Mouse (Mus musculus): Measurements from ENCODE around the gene Pex14. TPM values are rescaled to one million over a fixed set of nuclear protein-coding genes. Genes with fewer than 3 reads are reported as not detected.

Pex14 gene
- polyA plus RNA-seq, 1 experiment from 2014 or later = 29.0 TPM

GRCm38 (mm10) chr4:149097956-149098355 is 1.7 kb downstream of the Pex14 start:
- H3K4me2 ChIP-seq (ENCODE audit: low read depth, low read length) = peak overlapping the region; percentile 4; the same call in 1 of the 2 replicates

GRCm38 (mm10) chr4:149091364-149091763 is 8.3 kb downstream of the Pex14 start:
- H3K9me3 ChIP-seq (replicated peaks; ENCODE audit: control insufficient read depth, low read length) = no peaks in the 10 kb centered on the region
- no peak overlapping the region for H3K4me2 ChIP-seq (ENCODE audit: low read depth, low read length)
- no peaks in the 10 kb centered on the region for H3K27me3 ChIP-seq (ENCODE audit: control insufficient read depth, insufficient read depth, low read length)
- DNase-seq (ENCODE audit: low spot score) = no peak
- no peak for ATAC-seq (replicated peaks; ENCODE audit: insufficient number of reproducible peaks, low FRiP score, low TSS enrichment, low read depth)
- H3K36me3 ChIP-seq (replicated peaks; ENCODE audit: control insufficient read depth, insufficient read depth, low read depth, low read length) = no peaks in the 10 kb centered on the region; the same call in 1 of the 2 replicates
- H3K4me3 ChIP-seq (ENCODE audit: low read depth, low read length) = no peak overlapping the region
- no peak overlapping the region for H3K27ac ChIP-seq (replicated peaks; ENCODE audit: low read depth, low read length)
- H3K4me1 ChIP-seq (ENCODE audit: control insufficient read depth, insufficient read depth, low read length) = no peaks in the 10 kb centered on the region
- WGBS = 88% methylated on average over 8 of the region's 8 CpGs
- H3K9ac ChIP-seq (replicated peaks; ENCODE audit: low read length) = no peak overlapping the region

More at GRCm38 (mm10) chr4:149097956-149098355, 1.7 kb downstream of the Pex14 start:
- Histone ChIP-seq H3K9ac (replicated peaks; ENCODE audit: low read length) (no peak overlapping the region), H3K9me3 (replicated peaks; ENCODE audit: control insufficient read depth, low read length) (no peaks in the 10 kb centered on the region), H3K27me3 (ENCODE audit: control insufficient read depth, insufficient read depth, low read length) (no peaks in the 10 kb centered on the region), H3K27ac (replicated peaks; ENCODE audit: low read depth, low read length) (no peak overlapping the region), H3K4me1 (ENCODE audit: control insufficient read depth, insufficient read depth, low read length) (no peaks in the 10 kb centered on the region), H3K36me3 (replicated peaks; ENCODE audit: control insufficient read depth, insufficient read depth, low read depth, low read length) (no peaks in the 10 kb centered on the region; the same call in 1 of the 2 replicates), H3K4me3 (ENCODE audit: low read depth, low read length) (no peak overlapping the region)
- no peak for DNase-seq (ENCODE audit: low spot score)
- ATAC-seq (replicated peaks; ENCODE audit: insufficient number of reproducible peaks, low FRiP score, low TSS enrichment, low read depth) = no peak
- WGBS = 81% methylated on average over 3 of the region's 3 CpGs

GRCm38 (mm10) chr4:149085381-149085780 is 14.3 kb downstream of the Pex14 start:
- Histone ChIP-seq H3K4me1 (ENCODE audit: control insufficient read depth, insufficient read depth, low read length) (no peaks in the 10 kb centered on the region), H3K4me3 (ENCODE audit: low read depth, low read length) (no peak overlapping the region), H3K4me2 (ENCODE audit: low read depth, low read length) (no peak overlapping the region), H3K36me3 (replicated peaks; ENCODE audit: control insufficient read depth, insufficient read depth, low read depth, low read length) (no peaks in the 10 kb centered on the region), H3K9me3 (replicated peaks; ENCODE audit: control insufficient read depth, low read length) (no peaks in the 10 kb centered on the region), H3K27me3 (ENCODE audit: control insufficient read depth, insufficient read depth, low read length) (no peaks in the 10 kb centered on the region), H3K27ac (replicated peaks; ENCODE audit: low read depth, low read length) (no peak overlapping the region), H3K9ac (replicated peaks; ENCODE audit: low read length) (no peak overlapping the region)
- DNase-seq (ENCODE audit: low spot score) (no peak), ATAC-seq (replicated peaks; ENCODE audit: insufficient number of reproducible peaks, low FRiP score, low TSS enrichment, low read depth) (no peak)
- WGBS = 82% methylated on average over 5 of the region's 5 CpGs

GRCm38 (mm10) chr4:149081528-149081927 is 18.1 kb downstream of the Pex14 start:
- Histone ChIP-seq H3K9me3 (replicated peaks; ENCODE audit: control insufficient read depth, low read length) (no peaks in the 10 kb centered on the region), H3K4me1 (ENCODE audit: control insufficient read depth, insufficient read depth, low read length) (no peaks in the 10 kb centered on the region), H3K4me3 (ENCODE audit: low read depth, low read length) (no peak overlapping the region), H3K4me2 (ENCODE audit: low read depth, low read length) (no peak overlapping the region), H3K27me3 (ENCODE audit: control insufficient read depth, insufficient read depth, low read length) (no peaks in the 10 kb centered on the region), H3K9ac (replicated peaks; ENCODE audit: low read length) (no peak overlapping the region), H3K27ac (replicated peaks; ENCODE audit: low read depth, low read length) (no peak overlapping the region), H3K36me3 (replicated peaks; ENCODE audit: control insufficient read depth, insufficient read depth, low read depth, low read length) (no peaks in the 10 kb centered on the region)
- ATAC-seq (replicated peaks; ENCODE audit: insufficient number of reproducible peaks, low FRiP score, low TSS enrichment, low read depth) (no peak), DNase-seq (ENCODE audit: low spot score) (no peak)
- WGBS = 82% methylated on average over 17 of the region's 17 CpGs

GRCm38 (mm10) chr4:149080111-149080510 is 19.6 kb downstream of the Pex14 start:
- Histone ChIP-seq H3K27me3 (ENCODE audit: control insufficient read depth, insufficient read depth, low read length) (no peaks in the 10 kb centered on the region), H3K36me3 (replicated peaks; ENCODE audit: control insufficient read depth, insufficient read depth, low read depth, low read length) (no peaks in the 10 kb centered on the region), H3K4me1 (ENCODE audit: control insufficient read depth, insufficient read depth, low read length) (no peaks in the 10 kb centered on the region), H3K27ac (replicated peaks; ENCODE audit: low read depth, low read length) (no peak overlapping the region), H3K9me3 (replicated peaks; ENCODE audit: control insufficient read depth, low read length) (no peaks in the 10 kb centered on the region), H3K4me2 (ENCODE audit: low read depth, low read length) (no peak overlapping the region), H3K9ac (replicated peaks; ENCODE audit: low read length) (no peak overlapping the region), H3K4me3 (ENCODE audit: low read depth, low read length) (no peak overlapping the region)
- ATAC-seq (replicated peaks; ENCODE audit: insufficient number of reproducible peaks, low FRiP score, low TSS enrichment, low read depth) (no peak), DNase-seq (ENCODE audit: low spot score) (no peak)
- 90% methylated on average over 8 of the region's 8 CpGs for WGBS

GRCm38 (mm10) chr4:149079629-149080028 is 20.0 kb downstream of the Pex14 start:
- no peak overlapping the region for H3K9ac ChIP-seq (replicated peaks; ENCODE audit: low read length)
- no peaks in the 10 kb centered on the region for H3K4me1 ChIP-seq (ENCODE audit: control insufficient read depth, insufficient read depth, low read length)
- no peaks in the 10 kb centered on the region for H3K9me3 ChIP-seq (replicated peaks; ENCODE audit: control insufficient read depth, low read length)
- no peak overlapping the region for H3K4me3 ChIP-seq (ENCODE audit: low read depth, low read length)
- H3K27ac ChIP-seq (replicated peaks; ENCODE audit: low read depth, low read length) = no peak overlapping the region
- no peak overlapping the region for H3K4me2 ChIP-seq (ENCODE audit: low read depth, low read length)
- no peaks in the 10 kb centered on the region for H3K36me3 ChIP-seq (replicated peaks; ENCODE audit: control insufficient read depth, insufficient read depth, low read depth, low read length)
- no peak for DNase-seq (ENCODE audit: low spot score)
- no peaks in the 10 kb centered on the region for H3K27me3 ChIP-seq (ENCODE audit: control insufficient read depth, insufficient read depth, low read length)
- no peak for ATAC-seq (replicated peaks; ENCODE audit: insufficient number of reproducible peaks, low FRiP score, low TSS enrichment, low read depth)
- WGBS = 83% methylated on average over 6 of the region's 6 CpGs

- no peak overlapping the region for H3K4me3 ChIP-seq (ENCODE audit: low read depth, low read length)
- H3K9ac ChIP-seq (replicated peaks; ENCODE audit: low read length) = no peak overlapping the region
- no peak overlapping the region for H3K4me2 ChIP-seq (ENCODE audit: low read depth, low read length)
- H3K9me3 ChIP-seq (replicated peaks; ENCODE audit: control insufficient read depth, low read length) = no peaks in the 10 kb centered on the region
- no peak overlapping the region for H3K27ac ChIP-seq (replicated peaks; ENCODE audit: low read depth, low read length)
- H3K36me3 ChIP-seq (replicated peaks; ENCODE audit: control insufficient read depth, insufficient read depth, low read depth, low read length) = no peaks in the 10 kb centered on the region
- ATAC-seq (replicated peaks; ENCODE audit: insufficient number of reproducible peaks, low FRiP score, low TSS enrichment, low read depth) (no peak), DNase-seq (ENCODE audit: low spot score) (no peak)
- no peaks in the 10 kb centered on the region for H3K27me3 ChIP-seq (ENCODE audit: control insufficient read depth, insufficient read depth, low read length)
- 58% methylated on average over 4 of the region's 4 CpGs for WGBS
- no peaks in the 10 kb centered on the region for H3K4me1 ChIP-seq (ENCODE audit: control insufficient read depth, insufficient read depth, low read length)
Observed at GRCm38 (mm10) chr4:149078261-149078660, 21.4 kb downstream of the Pex14 start.

- Histone ChIP-seq H3K27ac (replicated peaks; ENCODE audit: low read depth, low read length) (no peak overlapping the region), H3K4me1 (ENCODE audit: control insufficient read depth, insufficient read depth, low read length) (no peaks in the 10 kb centered on the region), H3K36me3 (replicated peaks; ENCODE audit: control insufficient read depth, insufficient read depth, low read depth, low read length) (no peaks in the 10 kb centered on the region; the same call in 1 of the 2 replicates), H3K9ac (replicated peaks; ENCODE audit: low read length) (no peak overlapping the region), H3K27me3 (ENCODE audit: control insufficient read depth, insufficient read depth, low read length) (no peaks in the 10 kb centered on the region), H3K9me3 (replicated peaks; ENCODE audit: control insufficient read depth, low read length) (no peaks in the 10 kb centered on the region), H3K4me3 (ENCODE audit: low read depth, low read length) (no peak overlapping the region), H3K4me2 (ENCODE audit: low read depth, low read length) (no peak overlapping the region)
- WGBS = 25% methylated on average over 10 of the region's 10 CpGs
- ATAC-seq (replicated peaks; ENCODE audit: insufficient number of reproducible peaks, low FRiP score, low TSS enrichment, low read depth) = peak; percentile 74
- peak; percentile 81 for DNase-seq (ENCODE audit: low spot score)
Observed at GRCm38 (mm10) chr4:149075871-149076575, 23.7 kb downstream of the Pex14 start.
